Mouse (Mus musculus) bone marrow macrophage, adult 2 months (primary cell): ENCODE measurements at regions not wholly inside any gene's neighbourhood (a gene's known extent, or its start where the extent isn't known, plus 50 kb on each side); places are given as distances from the start of the nearest gene placed in this dataset.

Source experiments
- H3K27ac ChIP-seq: 2 replicates; pipeline ENCODE4 v1.5.1; 2012; ENCODE audit warnings: low read depth, low read length; ENCODE audit not compliant: insufficient read depth
- H3K4me1 ChIP-seq: 2 replicates; pipeline ENCODE4 v1.6.1; 2012; ENCODE audit warnings: low read length; ENCODE audit not compliant: control insufficient read depth, insufficient read depth
- H3K4me3 ChIP-seq: 2 replicates; pipeline ENCODE4 v1.5.1; 2012; ENCODE audit warnings: mild to moderate bottlenecking, low read length, moderate library complexity; ENCODE audit not compliant: insufficient read depth
- CTCF ChIP-seq: IDR thresholded peaks from 2 replicates; pipeline ENCODE4 v1.5.1; 2012; ENCODE audit warnings: low read depth, mild to moderate bottlenecking, low read length, moderate library complexity
- POLR2A ChIP-seq: IDR thresholded peaks from 2 replicates; pipeline ENCODE4 v1.6.1; 2012; ENCODE audit warnings: mild to moderate bottlenecking, low read depth, low read length, borderline replicate concordance

DNA sequence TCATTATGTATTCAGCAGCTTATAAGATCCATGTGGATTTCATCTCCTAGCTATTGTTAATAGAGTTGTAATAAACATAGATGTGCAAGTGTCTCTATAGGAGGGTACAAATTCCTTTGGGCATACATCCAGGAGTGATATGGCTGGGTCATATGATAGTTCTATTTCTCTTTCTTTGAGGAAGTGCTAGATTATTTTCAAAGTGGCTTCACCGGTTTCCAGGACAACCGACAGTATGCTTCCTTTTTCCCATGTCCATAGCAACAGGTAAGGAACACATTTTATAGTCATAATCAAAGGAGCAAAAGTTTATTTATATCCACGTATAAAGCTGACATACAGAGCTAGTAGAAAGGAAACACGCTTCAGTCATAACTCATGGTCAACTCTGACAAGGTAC is 710.2 kb upstream of the Tenm4 start:
- H3K4me3 ChIP-seq, result no peak overlapping the region
- no peak for TF ChIP-seq POLR2A
- no peak for TF ChIP-seq CTCF
- no peaks in the 10 kb centered on the region for H3K4me1 ChIP-seq
- no peak overlapping the region for H3K27ac ChIP-seq

GRCm38 (mm10) chr7:95465506-95465905 is 705.5 kb upstream of the Tenm4 start:
- TF ChIP-seq CTCF (no peak), POLR2A (no peak)
- Histone ChIP-seq H3K4me3 (no peak overlapping the region), H3K27ac (no peak overlapping the region), H3K4me1 (no peaks in the 10 kb centered on the region)

DNA sequence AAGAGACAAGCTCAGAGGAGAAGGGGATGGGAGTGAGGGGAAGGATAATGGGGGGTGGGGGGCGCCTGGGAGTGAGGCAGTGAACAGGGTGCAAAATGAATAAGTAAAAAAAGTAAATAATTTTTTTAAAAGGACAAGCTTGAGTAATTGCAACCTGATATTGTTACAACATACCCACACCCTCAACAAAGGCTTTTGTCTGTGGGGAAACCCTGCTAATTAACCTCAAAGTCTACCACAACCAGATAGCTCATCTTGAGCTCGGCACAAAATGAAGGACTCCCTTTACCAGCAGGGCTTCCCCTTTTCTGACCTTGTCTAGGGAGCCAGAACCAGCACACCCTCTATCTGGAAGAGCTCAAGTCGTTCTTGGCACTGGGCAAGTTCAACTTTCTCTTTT is 704.0 kb upstream of the Tenm4 start:
- no peak overlapping the region for H3K4me3 ChIP-seq
- TF ChIP-seq POLR2A, result no peak
- no peak for TF ChIP-seq CTCF
- H3K4me1 ChIP-seq, result no peaks in the 10 kb centered on the region
- H3K27ac ChIP-seq, result no peak overlapping the region

GRCm38 (mm10) chr7:95473892-95474291 is 697.2 kb upstream of the Tenm4 start:
- TF ChIP-seq POLR2A, result no peak
- no peak overlapping the region for H3K4me3 ChIP-seq
- H3K27ac ChIP-seq, result no peak overlapping the region
- no peaks in the 10 kb centered on the region for H3K4me1 ChIP-seq

DNA sequence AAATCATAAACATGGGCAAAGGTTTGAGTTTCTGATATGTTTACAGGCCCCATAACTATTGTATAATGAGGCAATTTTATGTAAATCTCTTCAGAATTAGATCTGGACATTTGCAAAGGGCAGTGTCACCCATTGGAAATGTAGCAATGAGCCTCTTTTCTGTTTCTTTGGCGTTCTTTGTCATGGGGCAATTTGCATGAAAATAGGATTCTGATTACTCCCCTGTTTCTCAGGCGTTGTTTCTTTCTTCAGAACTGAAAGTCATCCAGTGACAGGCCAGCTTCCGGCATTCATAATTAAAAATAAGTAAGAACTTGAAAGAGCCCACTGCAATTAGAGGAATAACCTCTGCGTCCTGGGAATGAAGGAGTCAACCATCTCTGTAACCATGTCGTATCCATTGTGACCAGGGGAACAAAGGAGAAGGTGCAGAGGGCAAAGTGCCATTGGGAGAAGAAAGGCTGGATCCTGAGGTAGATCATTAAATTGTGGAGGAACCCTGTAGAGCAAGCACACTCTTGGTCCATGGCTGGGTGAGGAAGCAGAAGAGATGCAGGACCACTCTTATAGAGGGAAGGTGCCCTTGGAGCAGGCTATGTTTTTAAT is 690.8 kb upstream of the Tenm4 start:
- H3K4me3 ChIP-seq, result no peak overlapping the region
- TF ChIP-seq CTCF (no peak), POLR2A (no peak)
- no peak overlapping the region for H3K27ac ChIP-seq
- no peaks in the 10 kb centered on the region for H3K4me1 ChIP-seq

DNA sequence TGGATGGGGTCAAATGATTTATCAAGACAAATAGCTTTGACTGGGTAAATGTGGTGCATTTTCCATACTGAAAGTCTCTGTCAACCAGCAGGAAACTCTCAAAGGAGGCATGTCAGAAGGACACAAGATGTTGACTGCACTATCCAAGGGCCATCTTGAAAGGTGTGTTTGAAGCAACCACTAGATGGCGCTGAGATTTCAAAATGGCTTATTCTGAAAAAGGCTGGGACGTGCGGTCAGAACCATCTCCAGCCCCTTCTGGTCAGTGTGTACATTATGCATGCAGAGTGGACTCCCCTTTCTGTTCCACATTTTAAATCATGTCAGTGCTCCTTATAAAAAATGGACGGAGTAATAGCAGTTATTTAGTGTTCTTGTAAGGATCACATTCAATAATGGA is 681.4 kb upstream of the Tenm4 start:
- no peak for TF ChIP-seq POLR2A
- H3K4me1 ChIP-seq, result no peaks in the 10 kb centered on the region
- no peak overlapping the region for H3K4me3 ChIP-seq
- no peak overlapping the region for H3K27ac ChIP-seq

- Histone ChIP-seq H3K4me3 (no peak overlapping the region), H3K4me1 (no peaks in the 10 kb centered on the region), H3K27ac (no peak overlapping the region)
- TF ChIP-seq POLR2A (no peak), CTCF (no peak)
These were observed 676.3 kb upstream of the Tenm4 start for GRCm38 (mm10) chr7:95494793-95495192.

- Histone ChIP-seq H3K4me1 (no peaks in the 10 kb centered on the region), H3K27ac (no peak overlapping the region), H3K4me3 (no peak overlapping the region)
- TF ChIP-seq POLR2A (no peak), CTCF (no peak)
These were observed 668.1 kb upstream of the Tenm4 start for GRCm38 (mm10) chr7:95502959-95503358.

GRCm38 (mm10) chr7:95547256-95547655 is 623.8 kb upstream of the Tenm4 start:
- Histone ChIP-seq H3K27ac (no peak overlapping the region), H3K4me3 (no peak overlapping the region), H3K4me1 (no peaks in the 10 kb centered on the region)
- TF ChIP-seq CTCF (no peak), POLR2A (no peak)

DNA sequence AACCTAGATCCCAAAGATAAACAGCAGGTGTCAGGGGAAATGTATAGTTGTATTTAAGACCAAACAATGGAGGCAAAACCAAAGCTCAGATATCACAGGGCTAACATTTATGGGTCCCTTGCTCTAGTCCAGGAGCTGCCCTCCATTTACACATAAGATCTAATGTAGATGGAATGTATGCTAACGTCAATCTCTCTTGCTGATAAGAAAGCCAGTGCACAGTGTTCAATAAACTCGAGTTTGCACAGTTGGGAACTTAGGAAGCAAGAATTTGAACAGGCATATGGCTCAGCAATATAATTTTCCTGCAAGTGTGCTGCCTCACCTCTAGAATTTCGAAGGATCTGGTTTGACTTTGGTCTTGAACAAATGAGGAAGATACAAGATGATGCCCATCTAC is 620.9 kb upstream of the Tenm4 start:
- Histone ChIP-seq H3K27ac (no peak overlapping the region), H3K4me3 (no peak overlapping the region), H3K4me1 (no peaks in the 10 kb centered on the region)
- TF ChIP-seq POLR2A (no peak), CTCF (no peak)
